Mouse (Mus musculus) hematopoietic stem cell, adult 5-6 weeks (primary cell): ENCODE results near the gene Syt16. TPM values are rescaled to one million over a fixed set of nuclear protein-coding genes. Genes with fewer than 3 reads are reported as not detected.

Experiments used
- ATAC-seq, 2 experiments: fragments of 125-278 bp in 1 of 2; replicated peaks in 1 of 2; 2 replicates each; pipeline ENCODE4 v1.8.0; 2016 to 2017; ENCODE audit warnings: inconsistent platforms in 2 of 2, mild to moderate bottlenecking in 2 of 2, moderate number of reproducible peaks in 2 of 2, low read depth in 1 of 2, moderate TSS enrichment in 1 of 2; ENCODE audit not compliant: low FRiP score in 2 of 2, poor library complexity in 2 of 2, severe bottlenecking in 2 of 2, insufficient read depth in 1 of 2, low TSS enrichment in 1 of 2
- total RNA-seq: library from RNA; stranded (forward); fragments of 172-1452, 232-1000 nt; gene quantifications from 2 replicates; pipeline ENCODE4 v1.2.3, GENCODE M21; 2017

The Syt16 gene
- total RNA-seq, 1 experiment from 2014 or later = not detected

DNA sequence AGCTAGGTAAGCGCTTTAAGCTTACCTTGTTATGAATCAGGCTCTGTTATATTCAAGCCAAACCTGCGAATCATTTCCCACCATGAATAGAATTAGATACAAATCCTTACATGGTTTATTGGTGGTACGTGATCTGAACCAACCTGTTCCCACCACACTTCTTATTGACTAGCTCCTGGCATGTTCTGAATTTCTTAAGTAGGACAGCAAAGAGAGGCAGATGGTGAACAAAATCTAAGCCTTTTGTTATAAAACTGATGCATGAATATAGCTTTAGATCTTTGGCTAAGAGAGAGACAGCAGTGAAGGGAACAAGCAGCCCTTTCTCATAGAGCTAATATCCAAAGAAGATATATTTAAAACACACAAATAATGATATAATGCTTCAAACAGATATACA is 83.7 kb downstream of the Syt16 start:
- no peak for ATAC-seq

DNA sequence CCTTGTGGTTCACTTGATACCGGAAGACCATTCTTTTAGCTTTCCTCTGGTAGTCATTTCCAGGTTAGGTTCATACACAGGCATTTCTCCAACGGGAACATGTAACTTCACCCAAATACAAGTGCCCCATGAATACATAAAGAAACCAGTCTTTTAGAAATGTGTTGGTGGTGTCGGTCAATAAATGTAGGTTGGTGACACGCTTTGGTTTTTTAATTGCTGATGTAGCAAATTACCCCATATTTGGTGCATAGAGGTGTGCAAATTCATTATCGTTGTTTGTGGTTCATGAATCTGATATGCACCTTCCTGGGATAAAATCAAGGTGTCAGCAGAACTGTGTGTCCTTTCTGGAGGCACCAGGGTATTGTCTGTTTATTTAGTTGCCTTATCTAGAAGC is 86.9 kb downstream of the Syt16 start:
- no peak for ATAC-seq

DNA sequence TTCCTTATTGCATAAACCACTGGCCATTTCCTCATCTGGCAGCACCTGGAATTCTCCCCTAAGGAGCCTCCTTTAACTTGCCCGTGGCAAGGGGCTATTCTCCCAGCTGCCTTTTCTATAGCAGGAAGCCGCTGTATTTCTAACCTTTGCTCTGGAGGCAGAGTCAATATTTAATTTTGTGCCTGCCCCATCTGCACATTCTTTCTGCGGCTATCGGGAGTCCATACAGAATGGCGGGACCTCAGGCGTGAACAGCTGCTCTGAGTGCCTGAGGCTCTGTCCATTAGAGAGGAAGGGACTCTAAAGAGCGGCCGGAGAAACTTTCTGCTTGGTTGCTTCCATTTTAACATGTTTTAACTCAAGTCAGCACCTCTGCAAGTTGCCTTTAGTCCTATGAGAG is 89.6 kb downstream of the Syt16 start:
- ATAC-seq = no peak

DNA sequence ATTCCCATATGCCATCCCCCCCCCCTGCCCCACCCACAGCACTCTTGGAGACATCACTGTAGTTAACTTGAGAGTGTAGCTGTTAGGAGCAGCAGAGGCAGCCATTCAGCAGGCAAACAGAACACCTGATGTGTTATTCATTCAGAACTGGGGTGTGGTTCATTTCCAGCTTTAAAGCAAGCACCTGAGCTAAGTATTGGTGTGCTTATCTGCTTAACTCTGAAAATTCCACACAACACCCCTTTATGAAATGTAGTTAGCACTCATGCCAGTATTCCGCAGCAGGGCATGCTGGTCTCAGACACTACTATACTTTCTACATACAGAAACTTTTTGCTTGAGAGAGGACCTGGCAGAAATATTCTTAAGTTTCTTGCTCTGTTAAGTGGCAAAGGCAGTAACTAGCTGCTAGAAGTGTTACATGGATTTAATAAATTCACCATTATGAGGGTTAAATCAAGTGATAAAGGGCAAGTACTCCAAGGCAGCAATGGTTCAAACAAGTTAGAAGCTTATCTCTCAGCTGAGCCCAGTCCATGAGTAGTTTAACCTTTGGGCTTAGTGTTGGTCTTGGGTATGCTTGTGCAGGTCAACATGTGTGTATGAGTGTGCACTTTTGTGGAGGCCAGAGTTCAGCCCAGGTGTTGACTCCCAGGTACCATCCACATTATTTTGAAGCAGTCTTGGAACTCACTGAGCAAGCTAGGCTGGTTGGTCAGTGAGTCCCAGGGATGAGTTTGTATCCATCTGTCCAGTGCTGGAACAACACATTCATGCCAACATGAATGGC is 92.1 kb downstream of the Syt16 start:
- ATAC-seq = no peak

DNA sequence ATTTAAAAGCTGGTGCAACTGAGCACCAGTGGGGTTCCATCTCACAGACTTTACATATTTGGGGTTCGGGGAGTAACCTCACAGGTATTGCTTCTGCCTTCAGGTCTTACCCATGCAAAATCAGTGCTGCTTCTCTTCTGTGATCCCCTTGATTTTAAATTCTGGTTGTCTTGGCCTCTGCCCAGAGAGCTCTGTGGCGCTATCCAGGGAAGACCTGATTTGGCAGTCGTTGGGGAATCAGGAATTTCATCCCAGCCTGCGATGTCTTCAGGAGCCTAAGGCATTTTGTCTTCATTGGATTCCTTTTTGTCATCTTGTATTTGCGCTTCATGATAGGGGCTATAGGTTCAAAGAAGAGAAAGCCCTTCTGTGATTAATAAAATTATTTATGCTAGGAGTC is 95.1 kb downstream of the Syt16 start:
- no peak for ATAC-seq

DNA sequence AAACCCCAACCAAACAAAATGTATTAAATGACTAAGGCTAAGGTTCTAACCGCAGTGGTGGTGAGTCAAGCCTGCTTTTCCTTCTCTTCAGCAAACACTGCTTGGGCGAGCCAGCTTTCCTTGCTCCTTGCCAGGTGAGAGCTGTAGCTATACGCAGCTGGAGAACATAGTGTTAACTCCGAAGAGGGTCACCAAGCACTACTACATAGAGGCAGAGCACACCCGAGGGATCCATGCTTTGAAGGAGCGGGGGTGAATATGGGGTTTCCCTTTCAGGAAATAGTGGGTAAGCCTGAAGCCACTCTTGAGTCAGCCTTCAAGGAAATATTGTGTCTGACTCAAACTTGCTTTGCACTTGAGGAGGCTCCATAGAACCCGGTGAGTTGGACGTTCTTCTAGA is 95.6 kb downstream of the Syt16 start:
- no peak for ATAC-seq

DNA sequence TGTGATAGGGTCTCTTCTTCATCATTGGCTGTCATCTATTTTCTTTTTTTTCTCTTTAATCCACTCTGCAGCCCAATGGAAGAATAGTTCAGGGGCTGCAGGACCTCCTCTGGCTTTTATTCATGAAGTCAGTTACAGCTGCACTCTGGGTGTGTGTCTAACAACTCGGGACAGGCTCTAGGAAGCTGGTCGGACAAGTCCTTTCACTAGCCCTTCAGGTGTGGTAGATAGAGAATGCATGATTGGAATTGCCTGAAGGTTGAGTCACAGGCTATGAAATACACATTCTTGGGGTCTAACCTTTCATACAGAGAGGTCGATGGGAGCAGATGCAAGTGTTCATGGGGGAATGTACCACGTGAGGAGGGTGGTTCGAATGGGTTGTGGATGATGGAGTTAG is 97.2 kb downstream of the Syt16 start:
- ATAC-seq = no peak

DNA sequence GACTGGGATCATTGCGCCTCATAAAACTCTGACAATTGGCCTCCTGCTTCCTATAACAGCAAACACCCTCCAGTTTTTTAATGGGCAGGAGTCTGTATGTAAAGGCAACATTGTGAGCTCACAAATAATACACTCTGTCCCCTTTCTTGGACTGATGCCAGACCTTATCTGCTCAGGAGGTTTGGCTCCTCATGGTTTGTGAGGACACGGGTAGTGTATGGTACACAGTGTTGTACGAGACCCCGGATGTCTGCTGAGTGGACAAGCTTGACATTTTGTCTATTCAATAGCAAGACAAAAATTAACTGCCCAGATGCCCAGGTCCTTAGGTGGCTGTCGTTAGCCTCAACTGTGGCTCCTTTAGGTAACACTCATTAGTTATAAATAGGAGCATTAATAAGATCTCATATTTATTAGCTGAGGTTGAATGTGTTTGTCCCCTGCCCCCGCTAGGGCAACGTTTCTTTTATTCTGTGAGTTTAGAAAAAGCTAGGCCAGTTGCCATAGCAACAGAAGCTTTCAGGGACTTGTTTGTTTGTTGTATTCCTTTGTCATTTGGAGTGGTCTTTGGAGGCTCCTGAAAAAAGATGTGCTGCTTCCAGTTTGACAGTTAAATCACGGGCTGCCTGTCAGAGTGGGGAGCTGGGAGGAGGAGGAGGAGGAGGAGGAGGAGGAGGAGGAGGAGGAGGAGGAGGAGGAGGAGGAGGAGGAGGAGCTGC is 101.3 kb downstream of the Syt16 start:
- ATAC-seq = no peak

DNA sequence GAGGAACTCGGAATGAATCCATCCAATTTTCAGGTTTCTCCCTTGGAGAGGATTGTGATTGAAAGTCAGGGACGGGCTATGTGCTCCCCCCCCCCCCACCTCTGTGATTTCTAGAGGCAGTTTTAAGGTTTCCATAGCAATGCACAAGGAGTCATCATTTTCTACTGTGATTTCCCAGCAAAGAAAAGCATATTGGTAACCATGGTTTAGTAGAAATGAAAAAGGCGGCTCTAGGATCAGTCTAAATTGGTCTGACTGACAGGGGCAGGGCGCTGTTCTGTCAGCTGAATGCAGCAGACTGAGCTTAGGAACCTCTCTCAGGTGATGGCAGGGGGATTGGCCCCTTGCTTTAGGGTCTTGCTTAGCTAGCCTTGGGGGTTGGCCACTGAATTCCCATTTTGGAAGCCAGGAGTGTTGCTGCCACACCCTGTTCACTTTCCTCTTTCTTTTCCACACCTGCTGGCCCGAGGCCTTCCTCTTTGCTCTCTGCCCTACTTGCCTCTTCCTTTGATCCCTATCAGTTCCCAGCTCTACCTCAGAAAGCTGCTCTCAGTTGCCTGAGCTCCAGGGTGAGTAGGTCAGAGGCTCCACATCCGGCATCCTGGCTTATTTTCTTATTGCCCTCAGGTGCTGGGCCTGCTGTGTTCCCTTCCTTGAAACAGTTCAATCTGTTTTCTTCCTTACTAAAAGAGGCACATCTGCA is 108.5 kb downstream of the Syt16 start:
- no peak for ATAC-seq

DNA sequence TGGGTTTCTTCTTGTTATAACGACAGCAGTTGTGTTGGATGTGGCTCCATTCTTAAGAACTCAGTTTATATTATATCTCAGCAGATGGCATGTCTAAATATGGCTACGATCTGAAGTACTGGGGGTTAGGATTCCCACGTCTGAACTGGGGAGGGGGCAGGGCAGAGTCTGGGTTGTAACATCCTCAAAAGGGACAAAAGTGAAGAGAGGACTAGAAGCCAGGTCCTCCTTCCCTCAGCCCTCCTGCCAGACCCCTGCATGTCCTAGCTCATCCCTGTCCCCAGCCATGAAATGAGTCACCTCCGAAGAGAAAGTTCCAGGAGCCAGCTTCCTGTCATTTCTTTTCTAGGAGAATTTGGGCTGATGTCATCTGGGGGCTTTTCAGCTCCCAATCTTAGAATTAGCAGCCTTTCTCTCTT is 111.2 kb downstream of the Syt16 start:
- ATAC-seq = no peak

DNA sequence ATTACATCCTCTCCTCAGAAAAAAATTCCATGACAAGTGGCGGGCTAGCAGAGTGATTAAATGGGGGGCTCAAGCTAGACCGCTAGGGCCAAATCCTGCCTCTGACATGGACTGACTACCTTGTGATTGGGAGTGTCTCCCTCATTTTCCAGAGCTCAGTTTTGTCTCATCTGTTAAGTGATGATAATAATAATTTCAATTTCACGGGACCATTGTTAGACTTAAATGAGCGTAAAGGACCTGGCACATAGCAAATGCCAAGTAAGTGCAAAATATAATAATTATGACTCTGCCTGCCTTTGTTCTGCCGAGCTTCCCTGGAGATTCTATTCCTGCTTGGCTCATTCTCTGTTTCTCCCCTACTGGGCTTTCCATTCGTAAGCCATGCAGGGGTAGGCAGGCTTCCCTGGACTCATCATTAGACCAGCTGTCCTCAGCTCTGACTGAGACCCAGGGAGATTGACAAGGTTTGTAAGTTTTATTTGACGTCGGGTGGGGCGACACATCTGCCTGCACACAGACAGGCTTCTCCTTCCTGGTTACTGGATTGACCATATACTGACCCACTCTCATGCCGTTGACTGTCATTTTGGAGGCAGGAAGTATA is 112.1 kb downstream of the Syt16 start:
- no peak for ATAC-seq

DNA sequence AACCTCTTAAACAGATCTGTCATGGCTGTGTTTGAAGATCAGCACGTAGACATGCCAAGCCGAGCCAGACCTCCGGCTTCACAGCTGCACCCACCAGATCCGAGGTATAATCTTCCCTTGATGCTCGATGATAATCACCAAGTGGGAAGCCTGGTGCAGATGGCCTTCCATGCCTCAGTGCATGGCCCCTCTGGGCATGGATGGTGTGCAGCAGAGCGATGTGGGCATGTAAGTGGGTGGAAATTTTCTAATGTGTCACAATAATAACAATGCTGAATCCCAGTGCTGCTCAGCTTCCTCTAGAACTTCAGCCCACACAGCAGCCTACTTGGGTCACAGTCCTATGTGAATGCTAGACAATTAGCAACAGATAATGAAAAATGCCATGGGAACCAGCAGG is 119.4 kb downstream of the Syt16 start:
- ATAC-seq = no peak

DNA sequence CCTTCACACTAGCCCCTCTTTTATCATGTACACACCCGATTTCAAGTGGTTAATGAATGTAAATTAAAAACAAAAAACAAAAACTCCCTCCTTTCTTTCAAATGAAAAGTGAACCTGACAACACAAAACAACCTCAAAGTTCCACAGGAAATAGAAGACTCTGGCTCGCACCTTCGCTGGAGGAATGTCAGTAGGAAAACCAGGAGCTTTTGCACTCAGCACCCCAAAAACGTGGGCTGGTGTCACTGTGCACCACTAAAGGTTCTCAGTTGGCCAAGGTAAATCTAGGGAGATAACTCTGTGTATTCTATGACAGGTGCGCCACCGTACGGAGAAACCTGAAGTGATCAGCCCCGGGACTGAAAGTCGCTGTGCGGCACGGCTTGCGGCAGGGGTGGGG is 128.3 kb downstream of the Syt16 start:
- ATAC-seq = no peak

DNA sequence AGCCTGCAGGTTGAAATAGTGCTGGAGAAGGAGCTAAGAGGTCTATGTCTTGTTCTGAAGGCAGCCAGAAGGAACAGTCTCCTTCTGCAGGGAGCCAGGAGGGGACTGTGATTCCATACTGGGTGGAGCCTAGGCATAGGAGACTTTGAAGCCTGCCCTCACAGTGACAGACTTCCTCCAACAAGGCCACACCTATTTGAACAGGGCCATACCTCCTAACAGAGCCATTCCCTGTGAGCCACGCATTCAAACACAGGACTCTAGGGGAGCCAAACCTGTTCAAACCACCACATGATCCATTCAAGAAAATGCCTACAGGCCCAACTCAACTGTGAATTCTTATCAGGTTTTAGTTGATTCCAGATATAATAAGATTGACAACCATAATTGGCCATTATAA is 130.8 kb downstream of the Syt16 start:
- ATAC-seq = no peak

DNA sequence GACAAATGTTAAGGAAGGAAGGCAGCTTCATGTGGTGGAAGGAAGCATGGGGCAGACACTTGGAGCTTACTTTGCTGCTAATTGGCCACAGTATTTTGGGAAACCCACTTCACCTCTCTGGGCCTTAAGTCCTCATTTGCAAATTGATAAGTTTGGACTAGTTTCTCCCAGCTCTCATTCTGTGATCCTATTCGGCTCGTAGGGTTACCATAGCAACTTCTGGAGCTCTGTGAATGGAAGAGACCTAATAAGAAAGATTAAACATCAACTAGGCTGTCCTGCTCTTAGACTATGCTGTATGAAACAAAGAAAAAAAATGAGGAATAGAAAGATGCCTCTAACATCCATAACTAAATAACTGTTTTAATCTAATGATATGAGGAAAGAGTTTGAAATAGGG is 134.3 kb downstream of the Syt16 start:
- ATAC-seq = no peak

DNA sequence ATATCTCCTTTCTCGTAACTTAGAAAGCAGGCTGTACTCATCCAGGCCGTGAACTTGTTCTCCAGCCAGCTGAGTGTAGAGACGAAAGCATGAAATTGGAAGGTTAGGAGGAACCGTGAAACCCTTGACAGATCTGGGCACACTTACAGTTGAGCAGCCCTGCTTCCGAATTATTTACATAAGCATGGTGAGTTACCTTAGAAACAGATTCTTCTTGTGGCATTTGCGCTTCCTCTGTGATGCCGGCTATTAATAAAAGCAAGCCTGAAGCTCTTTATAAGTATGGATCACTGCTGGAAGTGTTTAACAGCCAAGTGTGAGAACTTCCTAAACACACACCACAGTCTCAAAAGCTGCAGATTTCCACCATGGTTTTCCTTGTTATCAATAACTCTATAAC is 144.7 kb downstream of the Syt16 start:
- no peak for ATAC-seq

DNA sequence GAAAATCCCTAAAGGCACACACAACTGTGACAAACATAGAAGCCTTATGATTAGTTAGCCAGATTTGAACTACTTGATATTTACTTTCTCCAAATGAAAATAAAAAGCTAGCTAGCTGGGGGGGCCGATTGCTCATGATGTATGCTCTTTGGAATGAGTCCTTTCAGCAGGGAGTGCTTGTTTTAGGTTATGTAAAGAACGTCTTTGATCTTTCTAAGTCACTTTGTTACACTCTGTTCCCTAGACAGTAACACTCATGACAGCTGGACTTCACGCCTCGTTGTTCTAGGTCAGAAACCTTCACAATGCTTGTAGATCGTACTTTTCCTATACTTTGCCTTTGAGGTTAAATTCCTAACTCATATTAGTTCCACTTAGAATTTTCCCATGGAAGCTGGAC is 146.9 kb downstream of the Syt16 start:
- no peak for ATAC-seq

DNA sequence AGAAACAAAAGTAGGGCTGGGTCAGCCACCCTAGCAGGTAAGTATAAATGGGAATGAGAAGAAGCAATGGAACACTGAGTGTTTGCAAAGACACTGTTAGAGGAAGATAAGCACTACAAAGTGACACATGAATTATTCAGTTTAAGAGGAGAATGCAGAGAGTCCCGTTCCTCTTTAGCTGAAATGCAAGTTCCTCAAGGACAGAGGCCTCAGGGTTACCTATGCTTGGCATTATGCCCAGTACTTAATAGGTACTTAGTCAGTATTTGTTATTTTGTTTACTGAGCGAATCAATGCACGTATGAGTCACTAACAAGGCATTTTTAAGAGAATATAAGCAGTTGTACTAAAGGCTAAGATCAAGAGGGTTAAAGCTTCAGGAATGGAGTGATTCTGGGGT is 163.3 kb downstream of the Syt16 start:
- no peak for ATAC-seq
